In genomic region chr17:72917241-72918030, GRCm38 (mm10) we compare ENCODE assay signal across 8 mouse cellular contexts. TPM values are rescaled to one million over a fixed set of nuclear protein-coding genes. Genes with fewer than 3 reads are reported as not detected.
DNase-seq lines count a peak whose midpoint lies in the region; ATAC-seq lines count a peak whose summit lies in the region.

No protein-coding gene starts in this region.

- H3K4me3 ChIP-seq in liver, embryonic 11.5 days (ENCODE audit: low read depth, low read length): peak overlapping the region; percentile 68
- H3K4me3 ChIP-seq in stomach, embryonic 15.5 days (replicated peaks): peak overlapping the region; percentile 75

- ATAC-seq in liver, embryonic 11.5 days (replicated peaks; ENCODE audit: low FRiP score): peak; percentile 35
- peak; percentile 33 for ATAC-seq in stomach, embryonic 15.5 days (ENCODE audit: insufficient read depth, low FRiP score, low read depth)

- H3K4me2 ChIP-seq in liver, embryonic 11.5 days: peak overlapping the region; percentile 80
- H3K4me2 ChIP-seq in stomach, embryonic 15.5 days: peak overlapping the region; percentile 91

- peaks cover 15% of the 10 kb centered on the region for H3K27me3 ChIP-seq in liver, embryonic 11.5 days (replicated peaks; ENCODE audit: control insufficient read depth, insufficient read depth, low read length)
- no peaks in the 10 kb centered on the region for H3K27me3 ChIP-seq in stomach, embryonic 15.5 days (replicated peaks)

- 2% methylated on average over 37 of the region's 37 CpGs for WGBS in liver, embryonic 11.5 days
- WGBS in stomach, embryonic 15.5 days: 2% methylated on average over 37 of the region's 37 CpGs

- peak overlapping the region; percentile 54 for H3K27ac ChIP-seq in liver, embryonic 11.5 days (ENCODE audit: low read depth, low read length)
- peak overlapping the region; percentile 89 for H3K27ac ChIP-seq in stomach, embryonic 15.5 days

- H3K9ac ChIP-seq in liver, embryonic 11.5 days (ENCODE audit: low read depth, low read length): peak overlapping the region; percentile 70
- H3K9ac ChIP-seq in stomach, embryonic 15.5 days: peak overlapping the region; percentile 47

- no peaks in the 10 kb centered on the region; the same call in 1 of the 2 replicates for H3K4me1 ChIP-seq in liver, embryonic 11.5 days (replicated peaks; ENCODE audit: control insufficient read depth, insufficient read depth, low read length)
- peaks cover 18% of the 10 kb centered on the region; the same call in 1 of the 2 replicates for H3K4me1 ChIP-seq in stomach, embryonic 15.5 days

- H3K9me3 ChIP-seq in liver, embryonic 11.5 days (ENCODE audit: control insufficient read depth, low read length): no peaks in the 10 kb centered on the region
- no peaks in the 10 kb centered on the region for H3K9me3 ChIP-seq in stomach, embryonic 15.5 days

- peak; percentile 92 for DNase-seq in 416B (ENCODE audit: low read depth)
- DNase-seq in adrenal gland, adult 18-20 months (ENCODE audit: low spot score in 2 of 2): peak; percentile 50 to 55
- DNase-seq in embryo, embryonic 9.5 days (ENCODE audit: extremely low spot score): peak; percentile 69
- peak; percentile 58 to 72 for DNase-seq in heart, adult 9 months (ENCODE audit: low spot score in 2 of 2)
- DNase-seq in kidney, adult 9 months: peak; percentile 55
- peak; percentile 61 for DNase-seq in liver, embryonic 11.5 days (ENCODE audit: low spot score)
- peak; percentile 5 to 46 for DNase-seq in monocyte, adult 2 months (ENCODE audit: low read depth in 1 of 2, low spot score in 2 of 2)

- no peaks in the 10 kb centered on the region for H3K36me3 ChIP-seq in liver, embryonic 11.5 days (ENCODE audit: control insufficient read depth, insufficient read depth, low read length)
- H3K36me3 ChIP-seq in stomach, embryonic 15.5 days: 0 out of 2 replicates have a peak, but pooled peaks cover 2% of the 10 kb centered on the region

RNA-seq across cellular contexts. Expression of gene Lbh, which starts 0.7 kb away (rescaled TPM):
- 10 to 100 TPM; 25.4 to 27.2 TPM for total RNA-seq in adrenal gland, adult 18-20 months (2021)
- polyA plus RNA-seq in liver, embryonic 11.5 days (2014; fragmentation: Nextera tagmentation; extraction: Ambion mirVana): 2.3 and 2.4 TPM in 2 replicates
- 5.3 and 6.0 TPM in 2 replicates for polyA plus RNA-seq in stomach, embryonic 15.5 days (2015; fragmentation: Nextera tagmentation; extraction: Ambion mirVana)

Comparison
In these comparisons a context has a peak if more than half of its experiments do, and no peak if none do; other contexts are left out.
1. Peak in every context shown above with its lines: DNase-seq, ATAC-seq, H3K4me3 ChIP-seq and H3K27ac ChIP-seq.
2. DNase-seq: peak in every context shown above with its lines; median percentile 92 in 416B; 69 in embryo, embryonic 9.5 days; 65 in heart, adult 9 months; 61 in liver, embryonic 11.5 days; 55 in kidney, adult 9 months; 52 in adrenal gland, adult 18-20 months; 26 in monocyte, adult 2 months.